Mouse (Mus musculus) heart, embryonic 15.5 days (tissue): ENCODE results near the gene Rapgef3. TPM values are rescaled to one million over a fixed set of nuclear protein-coding genes. Genes with fewer than 3 reads are reported as not detected.

ENCODE experiments used
- ATAC-seq: fragments of 200-750 bp; cut with Nextera tagmentation; replicated peaks from 2 replicates; pipeline ENCODE4 v1.8.0; 2017; ENCODE audit warnings: low read depth, moderate TSS enrichment; ENCODE audit not compliant: insufficient number of reproducible peaks, insufficient read depth, low FRiP score
- H3K27ac ChIP-seq: fragments of 300-500 bp; sonication (generic); 2 replicates; pipeline ENCODE4 v1.5.1; 2015; ENCODE audit warnings: mild to moderate bottlenecking, inconsistent platforms
- H3K27me3 ChIP-seq: fragments of 300-500 bp; sonication (generic); 2 replicates; pipeline ENCODE4 v1.6.1; 2015; ENCODE audit warnings: inconsistent platforms
- H3K36me3 ChIP-seq: fragments of 300-500 bp; sonication (generic); 2 replicates; pipeline ENCODE4 v1.6.1; 2015; ENCODE audit warnings: mild to moderate bottlenecking, inconsistent platforms
- H3K4me1 ChIP-seq: fragments of 300-500 bp; sonication (generic); replicated peaks from 2 replicates; pipeline ENCODE4 v1.6.1; 2015; ENCODE audit warnings: inconsistent platforms
- H3K4me2 ChIP-seq: fragments of 300-500 bp; sonication (generic); 2 replicates; pipeline ENCODE4 v1.6.1; 2015; ENCODE audit warnings: inconsistent platforms, mild to moderate bottlenecking, moderate library complexity
- H3K4me3 ChIP-seq: fragments of 300-500 bp; sonication (generic); 2 replicates; pipeline ENCODE4 v1.5.1; 2015; ENCODE audit warnings: mild to moderate bottlenecking, inconsistent platforms
- H3K9ac ChIP-seq: fragments of 300-500 bp; sonication (generic); 2 replicates; pipeline ENCODE4 v1.6.1; 2015; ENCODE audit warnings: mild to moderate bottlenecking, inconsistent platforms
- H3K9me3 ChIP-seq: fragments of 300-500 bp; sonication (generic); replicated peaks from 2 replicates; pipeline ENCODE4 v1.6.1; 2016; ENCODE audit warnings: inconsistent platforms
- WGBS: fragments of 180-500 bp; shearing (Covaris S2); methylation state at CpG from one replicate; pipeline ENCODE4 v1.1.7; 2015; ENCODE audit warnings: mixed read lengths; 5-methylcytosine and 5-hydroxymethylcytosine counted together
- polyA plus RNA-seq: library from polyadenylated mRNA; unstranded; fragments of >200 nt; fragmentation: Nextera tagmentation; extraction: Ambion mirVana; gene quantifications from 2 replicates; pipeline ENCODE4 v1.2.1, GENCODE M21; 2015

Rapgef3 gene
- polyA plus RNA-seq, 1 experiment from 2014 or later, result 20.0 TPM

- no peak for ATAC-seq
- Histone ChIP-seq H3K9me3 (no peaks in the 10 kb centered on the region), H3K27me3 (no peaks in the 10 kb centered on the region), H3K9ac (no peak overlapping the region), H3K4me2 (no peak overlapping the region), H3K4me1 (peaks cover 66% of the 10 kb centered on the region), H3K36me3 (no peaks in the 10 kb centered on the region), H3K27ac (no peak overlapping the region), H3K4me3 (no peak overlapping the region)
- 88% methylated on average over 5 of the region's 5 CpGs for WGBS
Observed at GRCm38 (mm10) chr15:97752491-97752890, 15.3 kb downstream of the Rapgef3 start.

GRCm38 (mm10) chr15:97751676-97752075, 16.1 kb downstream of the Rapgef3 start:
- no peak for ATAC-seq
- Histone ChIP-seq H3K27me3 (no peaks in the 10 kb centered on the region), H3K9ac (no peak overlapping the region), H3K4me2 (no peak overlapping the region), H3K4me1 (peaks cover 71% of the 10 kb centered on the region), H3K27ac (no peak overlapping the region), H3K4me3 (no peak overlapping the region), H3K9me3 (no peaks in the 10 kb centered on the region), H3K36me3 (peaks cover 4% of the 10 kb centered on the region; the same call in 1 of the 2 replicates)
- 37% methylated on average over 2 of the region's 2 CpGs for WGBS

- peak overlapping the region; percentile 20; the same call in 1 of the 2 replicates for H3K4me3 ChIP-seq
- WGBS, result 6% methylated on average over 12 of the region's 12 CpGs
- peaks cover 4% of the 10 kb centered on the region; the same call in 1 of the 2 replicates for H3K36me3 ChIP-seq
- peak; percentile 84 for ATAC-seq
- peaks cover 70% of the 10 kb centered on the region for H3K4me1 ChIP-seq
- peak overlapping the region; percentile 29 for H3K4me2 ChIP-seq
- H3K9me3 ChIP-seq, result no peaks in the 10 kb centered on the region
- H3K27ac ChIP-seq, result peak overlapping the region; percentile 82
- H3K27me3 ChIP-seq, result no peaks in the 10 kb centered on the region
- H3K9ac ChIP-seq, result no peak overlapping the region
Observed at GRCm38 (mm10) chr15:97750697-97751096, 17.1 kb downstream of the Rapgef3 start.

- peak overlapping the region; percentile 29 for H3K4me2 ChIP-seq
- no peak for ATAC-seq
- H3K9me3 ChIP-seq, result no peaks in the 10 kb centered on the region
- peak overlapping the region; percentile 82 for H3K27ac ChIP-seq
- 77% methylated on average over 13 of the region's 13 CpGs for WGBS
- H3K9ac ChIP-seq, result 0 out of 2 replicates have a peak overlapping the region, but pooled peaks have one; percentile 9
- H3K4me1 ChIP-seq, result peaks cover 70% of the 10 kb centered on the region
- H3K4me3 ChIP-seq, result peak overlapping the region; percentile 20
- H3K36me3 ChIP-seq, result peaks cover 4% of the 10 kb centered on the region; the same call in 1 of the 2 replicates
- H3K27me3 ChIP-seq, result no peaks in the 10 kb centered on the region
Observed at GRCm38 (mm10) chr15:97749841-97750240, 17.9 kb downstream of the Rapgef3 start.

- H3K36me3 ChIP-seq, result peaks cover 4% of the 10 kb centered on the region; the same call in 1 of the 2 replicates
- peak overlapping the region; percentile 9; the same call in 1 of the 2 replicates for H3K4me2 ChIP-seq
- H3K9ac ChIP-seq, result 0 out of 2 replicates have a peak overlapping the region, but pooled peaks have one; percentile 20
- H3K4me3 ChIP-seq, result no peak overlapping the region; the same call in 1 of the 2 replicates
- ATAC-seq, result no peak
- H3K27me3 ChIP-seq, result no peaks in the 10 kb centered on the region
- peak overlapping the region; percentile 82; the same call in 1 of the 2 replicates for H3K27ac ChIP-seq
- WGBS, result 91% methylated on average over 9 of the region's 9 CpGs
- no peaks in the 10 kb centered on the region for H3K9me3 ChIP-seq
- H3K4me1 ChIP-seq, result peaks cover 68% of the 10 kb centered on the region
Observed at GRCm38 (mm10) chr15:97749397-97749796, 18.4 kb downstream of the Rapgef3 start.

- H3K4me3 ChIP-seq, result no peak overlapping the region; the same call in 1 of the 2 replicates
- H3K4me2 ChIP-seq, result peak overlapping the region; percentile 9; the same call in 1 of the 2 replicates
- WGBS, result 82% methylated on average over 4 of the region's 4 CpGs
- H3K9me3 ChIP-seq, result no peaks in the 10 kb centered on the region
- no peak for ATAC-seq
- H3K4me1 ChIP-seq, result peaks cover 68% of the 10 kb centered on the region
- 0 out of 2 replicates have a peak overlapping the region, but pooled peaks have one; percentile 20 for H3K9ac ChIP-seq
- H3K36me3 ChIP-seq, result peaks cover 4% of the 10 kb centered on the region; the same call in 1 of the 2 replicates
- no peaks in the 10 kb centered on the region for H3K27me3 ChIP-seq
- peak overlapping the region; percentile 61; the same call in 1 of the 2 replicates for H3K27ac ChIP-seq
Observed at GRCm38 (mm10) chr15:97748964-97749363, 18.8 kb downstream of the Rapgef3 start.

- peak overlapping the region; percentile 26 for H3K4me2 ChIP-seq
- H3K27me3 ChIP-seq, result no peaks in the 10 kb centered on the region
- H3K36me3 ChIP-seq, result peaks cover 4% of the 10 kb centered on the region; the same call in 1 of the 2 replicates
- peak overlapping the region; percentile 61 for H3K27ac ChIP-seq
- 27% methylated on average over 10 of the region's 10 CpGs for whole genome bisulfite sequencing
- H3K9me3 ChIP-seq, result no peaks in the 10 kb centered on the region
- peak; percentile 70 for ATAC-seq
- H3K4me3 ChIP-seq, result no peak overlapping the region; the same call in 1 of the 2 replicates
- H3K4me1 ChIP-seq, result peaks cover 65% of the 10 kb centered on the region
- H3K9ac ChIP-seq, result no peak overlapping the region
Observed at GRCm38 (mm10) chr15:97748309-97748708, 19.5 kb downstream of the Rapgef3 start.

GRCm38 (mm10) chr15:97747486-97747885, 20.3 kb downstream of the Rapgef3 start:
- Histone ChIP-seq H3K9me3 (no peaks in the 10 kb centered on the region), H3K4me3 (no peak overlapping the region), H3K9ac (no peak overlapping the region), H3K27me3 (no peaks in the 10 kb centered on the region), H3K4me1 (peaks cover 66% of the 10 kb centered on the region), H3K4me2 (no peak overlapping the region; the same call in 1 of the 2 replicates), H3K36me3 (peaks cover 4% of the 10 kb centered on the region; the same call in 1 of the 2 replicates), H3K27ac (no peak overlapping the region)
- ATAC-seq, result no peak
- WGBS, result 83% methylated on average over 4 of the region's 4 CpGs

GRCm38 (mm10) chr15:97746748-97747147, 21.0 kb downstream of the Rapgef3 start:
- no peaks in the 10 kb centered on the region for H3K27me3 ChIP-seq
- WGBS, result 87% methylated on average over 24 of the region's 24 CpGs
- no peaks in the 10 kb centered on the region for H3K9me3 ChIP-seq
- ATAC-seq, result no peak
- peaks cover 4% of the 10 kb centered on the region; the same call in 1 of the 2 replicates for H3K36me3 ChIP-seq
- H3K4me3 ChIP-seq, result no peak overlapping the region
- H3K27ac ChIP-seq, result no peak overlapping the region
- H3K4me1 ChIP-seq, result peaks cover 71% of the 10 kb centered on the region
- H3K4me2 ChIP-seq, result no peak overlapping the region
- no peak overlapping the region for H3K9ac ChIP-seq

- Histone ChIP-seq H3K27ac (no peak overlapping the region), H3K36me3 (peaks cover 4% of the 10 kb centered on the region; the same call in 1 of the 2 replicates), H3K27me3 (no peaks in the 10 kb centered on the region), H3K4me2 (no peak overlapping the region), H3K9ac (no peak overlapping the region), H3K9me3 (no peaks in the 10 kb centered on the region), H3K4me1 (peaks cover 73% of the 10 kb centered on the region), H3K4me3 (no peak overlapping the region)
- no peak for ATAC-seq
- WGBS, result 85% methylated on average over 10 of the region's 10 CpGs
Observed at GRCm38 (mm10) chr15:97746278-97746677, 21.5 kb downstream of the Rapgef3 start.

- WGBS, result 37% methylated on average over 10 of the region's 10 CpGs
- Histone ChIP-seq H3K4me2 (no peak overlapping the region), H3K4me1 (peaks cover 69% of the 10 kb centered on the region), H3K36me3 (peaks cover 4% of the 10 kb centered on the region; the same call in 1 of the 2 replicates), H3K4me3 (no peak overlapping the region), H3K27ac (peak overlapping the region; percentile 35), H3K9me3 (no peaks in the 10 kb centered on the region), H3K9ac (no peak overlapping the region), H3K27me3 (no peaks in the 10 kb centered on the region)
- no peak for ATAC-seq
Observed at GRCm38 (mm10) chr15:97745331-97745730, 22.4 kb downstream of the Rapgef3 start.

GRCm38 (mm10) chr15:97744930-97745329, 22.8 kb downstream of the Rapgef3 start:
- H3K9ac ChIP-seq, result no peak overlapping the region
- no peak for ATAC-seq
- H3K36me3 ChIP-seq, result peaks cover 4% of the 10 kb centered on the region; the same call in 1 of the 2 replicates
- H3K27ac ChIP-seq, result peak overlapping the region; percentile 35; the same call in 1 of the 2 replicates
- no peak overlapping the region for H3K4me2 ChIP-seq
- H3K27me3 ChIP-seq, result no peaks in the 10 kb centered on the region
- H3K4me1 ChIP-seq, result peaks cover 65% of the 10 kb centered on the region
- 64% methylated on average over 10 of the region's 10 CpGs for WGBS
- H3K4me3 ChIP-seq, result no peak overlapping the region
- no peaks in the 10 kb centered on the region for H3K9me3 ChIP-seq
